Mouse (Mus musculus) embryo, embryonic 9.5 days (tissue): Measurements from ENCODE around the gene Sgsm1.
A peak's percentile ranks its signal among the peaks of the same experiment; 100 is the strongest.

Source experiments
- DNase-seq: peaks from one replicate; pipeline ENCODE4 v3.0.0-alpha.2; 2017; ENCODE audit errors: extremely low spot score

The Sgsm1 gene

DNA sequence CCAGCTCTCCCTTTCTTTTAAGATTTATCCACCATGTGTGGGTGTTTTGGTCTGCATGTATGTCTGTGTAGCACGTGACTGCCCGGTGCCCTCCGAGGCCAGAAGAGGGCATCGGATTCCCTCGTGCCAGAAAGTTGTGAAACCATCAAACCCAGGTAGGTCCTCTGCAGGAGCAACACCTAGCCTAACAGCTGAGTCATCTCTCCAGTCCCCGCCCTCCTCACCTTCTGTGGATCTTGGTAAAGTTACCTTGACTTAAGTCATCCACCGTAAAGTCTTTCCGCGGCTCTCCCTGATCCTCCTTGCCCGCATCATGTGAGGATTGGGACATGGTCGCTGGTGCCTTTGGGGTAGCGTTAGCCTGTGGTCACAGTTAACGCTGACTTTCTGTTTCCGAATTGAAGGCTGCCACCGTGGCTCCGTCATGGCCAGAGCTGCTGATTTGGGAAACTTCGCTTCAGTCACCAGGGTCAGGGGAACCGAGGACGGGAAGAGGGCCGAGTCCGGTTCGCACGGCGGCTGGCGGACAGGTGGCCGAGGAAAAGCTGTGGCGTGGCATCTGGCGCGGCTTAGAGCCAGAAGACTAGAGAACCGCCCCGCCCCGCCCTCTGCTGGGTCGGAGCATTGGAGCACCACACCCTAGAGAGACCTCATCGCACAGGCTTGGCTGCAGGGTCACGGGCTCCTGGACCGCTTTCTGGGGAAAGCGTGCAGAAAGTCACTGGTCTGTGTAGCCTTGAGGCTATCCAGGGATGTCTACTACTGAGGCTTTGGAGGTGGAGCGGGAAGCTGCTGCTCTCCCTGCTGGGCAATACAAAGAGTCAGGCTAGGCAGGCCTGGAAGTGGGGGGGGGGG is 13.4 kb upstream of the Sgsm1 start:
- DNase-seq, result no peak

DNA sequence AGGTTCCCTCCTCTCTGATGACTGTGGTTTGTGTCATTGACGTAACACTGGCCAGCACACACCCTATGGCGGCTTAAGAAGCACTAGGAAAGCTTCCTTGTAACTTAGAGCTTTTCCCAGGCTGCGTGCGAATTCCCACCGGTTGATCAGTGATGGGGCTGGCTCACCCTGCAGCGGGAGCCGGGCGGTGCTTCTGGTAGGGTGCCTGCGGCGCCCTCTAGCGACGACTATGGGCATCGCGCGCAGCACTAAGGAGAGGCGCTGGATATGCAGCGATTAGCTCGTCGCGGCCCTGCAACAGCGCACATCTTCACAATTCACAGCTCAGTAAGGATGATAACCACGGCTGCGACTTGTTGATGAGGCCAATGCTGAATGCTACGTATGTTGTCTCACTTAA is 3.4 kb upstream of the Sgsm1 start:
- peak; percentile 76 for DNase-seq

- no peak for DNase-seq
These were observed 852 bp downstream of the Sgsm1 start for GRCm38 (mm10) chr5:113309491-113310376.

GRCm38 (mm10) chr5:113306750-113307477 is 3.7 kb downstream of the Sgsm1 start:
- DNase-seq, result peak; percentile 83

DNA sequence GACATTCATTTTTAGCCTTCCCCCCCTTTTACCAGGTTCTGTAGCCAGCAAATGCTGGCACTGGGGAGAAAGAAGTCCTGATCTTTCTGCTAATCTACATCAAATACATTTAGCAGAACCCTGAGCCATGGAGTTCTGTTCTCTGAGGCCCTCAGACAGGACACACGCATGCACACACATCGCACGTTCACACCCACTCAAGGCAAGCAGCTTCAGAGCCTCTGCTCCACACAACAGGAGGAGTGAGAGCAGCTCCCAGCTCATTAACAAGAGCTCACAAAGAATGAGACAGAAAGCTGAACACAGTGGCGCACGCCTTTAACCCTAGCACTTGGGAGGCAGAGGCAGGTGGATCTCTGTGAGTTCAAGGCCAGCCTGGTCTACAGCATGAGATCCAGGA is 6.1 kb downstream of the Sgsm1 start:
- no peak for DNase-seq

GRCm38 (mm10) chr5:113301841-113302240 is 8.7 kb downstream of the Sgsm1 start:
- DNase-seq, result no peak

DNA sequence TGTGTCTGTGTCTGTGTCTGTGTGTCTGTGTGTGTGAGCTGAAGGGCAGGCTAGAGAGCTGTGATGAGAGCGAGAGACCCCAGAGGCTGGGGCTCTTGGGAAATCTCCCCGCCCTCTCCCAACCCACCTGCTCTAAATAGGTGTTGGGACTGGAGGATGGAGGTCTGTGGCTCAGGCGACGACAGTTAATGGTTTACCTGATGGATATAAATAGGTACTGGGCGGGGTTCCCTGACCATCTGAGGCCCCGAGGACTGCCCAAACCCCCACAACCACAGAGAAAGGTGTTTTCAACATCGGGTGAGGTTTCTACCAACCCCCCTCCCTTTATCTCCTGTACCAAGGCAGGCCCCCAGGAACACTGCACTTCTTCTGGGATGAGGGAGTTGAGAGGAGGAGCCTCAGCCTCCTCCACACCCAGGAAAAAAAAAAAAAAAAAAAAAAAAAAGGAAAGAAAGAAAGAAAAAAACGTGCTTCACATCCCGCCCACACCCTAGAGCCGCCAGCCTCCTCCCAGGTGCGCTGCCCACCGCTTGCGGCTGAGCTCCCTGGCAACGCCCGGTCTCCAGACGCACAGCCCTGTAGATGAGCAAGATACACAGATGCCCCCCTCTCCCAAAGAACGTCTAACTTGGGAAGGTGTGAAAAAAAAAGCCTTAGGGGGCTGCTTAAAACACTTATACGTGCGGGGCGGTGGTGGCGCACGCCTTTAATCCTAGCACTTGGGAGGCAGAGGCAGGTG is 10.3 kb downstream of the Sgsm1 start:
- DNase-seq, result no peak

- no peak for DNase-seq
These were observed 11.2 kb downstream of the Sgsm1 start for GRCm38 (mm10) chr5:113299433-113299832.

DNA sequence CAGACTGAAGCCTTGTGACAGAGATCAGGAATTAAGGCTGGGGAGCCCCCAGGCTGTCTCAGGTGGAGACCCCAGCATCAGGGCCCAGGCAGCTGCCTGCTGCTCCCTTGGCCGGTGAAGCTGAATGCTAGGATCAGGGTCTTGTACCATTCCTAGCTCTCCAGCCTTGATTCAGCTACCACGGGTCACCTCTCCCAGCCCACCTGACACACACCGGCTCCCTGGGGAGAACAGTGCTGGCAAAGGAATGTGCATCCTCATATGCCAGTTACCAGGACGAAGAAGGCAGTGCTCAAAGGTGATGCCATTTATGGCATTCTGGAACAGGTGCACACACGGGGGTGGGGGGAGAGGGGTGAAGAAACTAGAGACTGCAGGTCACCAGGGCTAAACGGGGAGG is 11.8 kb downstream of the Sgsm1 start:
- no peak for DNase-seq

- no peak for DNase-seq
These were observed 12.5 kb downstream of the Sgsm1 start for GRCm38 (mm10) chr5:113298040-113298439.

GRCm38 (mm10) chr5:113295791-113296190 is 14.8 kb downstream of the Sgsm1 start:
- DNase-seq, result no peak

GRCm38 (mm10) chr5:113294575-113294974 is 16.0 kb downstream of the Sgsm1 start:
- no peak for DNase-seq

DNA sequence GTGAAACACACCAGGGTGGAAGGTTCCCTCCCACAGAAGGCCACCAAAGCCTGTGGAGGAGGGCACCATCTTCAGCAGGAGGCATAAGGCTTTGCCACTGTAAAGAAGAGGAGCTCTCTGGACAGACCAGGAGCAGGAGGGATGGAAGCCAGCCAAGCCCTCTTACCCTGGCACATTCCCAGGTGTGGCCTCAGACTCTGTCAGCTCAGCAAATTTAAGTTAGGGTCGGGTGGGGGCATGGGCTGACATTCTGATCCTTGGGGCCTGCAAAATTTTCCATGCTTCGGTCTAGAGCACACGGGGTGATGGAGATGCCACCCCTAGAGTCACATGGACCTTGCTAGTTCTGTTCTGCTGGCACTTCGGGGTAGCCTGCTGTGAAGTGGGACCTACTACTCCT is 17.1 kb downstream of the Sgsm1 start:
- no peak for DNase-seq

- DNase-seq, result no peak
These were observed 17.8 kb downstream of the Sgsm1 start for GRCm38 (mm10) chr5:113292832-113293231.

DNA sequence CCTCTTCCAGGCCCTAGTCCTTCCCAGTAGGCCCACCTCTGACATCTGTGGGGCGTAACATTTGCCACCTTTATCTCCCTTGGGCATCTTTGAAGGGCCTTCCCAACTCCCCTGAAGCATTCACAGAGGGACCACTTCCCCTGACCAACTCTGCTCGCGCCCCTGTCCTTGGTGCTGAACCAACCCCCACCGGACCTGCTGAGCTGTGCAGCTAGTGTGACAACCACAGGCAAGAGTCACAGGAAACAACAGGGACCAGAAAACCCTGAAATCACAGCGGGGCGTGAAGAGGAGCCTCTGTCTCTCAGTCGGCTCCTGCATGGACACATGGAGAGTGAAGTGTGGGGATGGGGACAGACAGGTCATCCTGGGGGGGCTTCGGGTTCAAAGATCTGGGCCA is 18.4 kb downstream of the Sgsm1 start:
- peak; percentile 67 for DNase-seq

GRCm38 (mm10) chr5:113291125-113291524 is 19.5 kb downstream of the Sgsm1 start:
- DNase-seq, result no peak

- no peak for DNase-seq
These were observed 20.4 kb downstream of the Sgsm1 start for GRCm38 (mm10) chr5:113290149-113290548.

DNA sequence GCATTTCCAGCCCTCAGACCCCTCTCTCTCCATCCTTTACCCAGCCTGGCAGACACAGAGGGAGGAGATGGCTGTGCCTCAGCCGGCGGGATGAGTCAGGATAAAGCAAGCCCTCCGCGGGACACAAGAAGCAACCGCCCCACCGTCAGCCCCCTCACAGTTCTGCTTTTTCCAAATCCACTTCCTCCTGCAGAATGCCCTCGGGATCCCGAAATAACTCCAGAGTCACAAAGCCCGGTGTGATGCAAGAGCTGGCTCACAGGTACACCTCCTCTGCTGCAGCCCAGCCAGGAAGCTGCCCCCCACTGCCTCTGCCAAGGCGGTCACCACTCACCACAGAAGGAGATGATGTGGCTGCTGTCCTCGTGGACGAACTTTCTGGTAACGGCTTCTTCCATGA is 22.1 kb downstream of the Sgsm1 start:
- no peak for DNase-seq

DNA sequence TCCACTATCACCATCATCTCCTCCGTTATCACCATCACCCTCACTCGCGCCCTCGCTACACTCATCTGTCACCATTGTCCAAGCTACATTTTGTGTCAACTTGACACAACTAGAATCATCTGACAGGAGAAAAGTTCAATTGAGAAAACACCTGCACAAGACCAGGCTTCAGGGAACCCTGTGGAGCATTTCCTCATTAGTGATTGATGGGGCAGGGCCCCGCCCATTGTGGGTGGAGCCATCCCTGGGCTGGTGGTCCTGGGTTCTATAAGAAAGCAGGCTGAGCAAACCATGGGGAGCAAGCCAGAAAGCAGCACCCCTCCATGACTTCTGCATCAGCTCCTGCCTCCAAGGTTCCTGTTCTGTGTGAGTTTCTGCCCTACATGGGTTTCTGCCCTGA is 22.8 kb downstream of the Sgsm1 start:
- DNase-seq, result no peak

DNA sequence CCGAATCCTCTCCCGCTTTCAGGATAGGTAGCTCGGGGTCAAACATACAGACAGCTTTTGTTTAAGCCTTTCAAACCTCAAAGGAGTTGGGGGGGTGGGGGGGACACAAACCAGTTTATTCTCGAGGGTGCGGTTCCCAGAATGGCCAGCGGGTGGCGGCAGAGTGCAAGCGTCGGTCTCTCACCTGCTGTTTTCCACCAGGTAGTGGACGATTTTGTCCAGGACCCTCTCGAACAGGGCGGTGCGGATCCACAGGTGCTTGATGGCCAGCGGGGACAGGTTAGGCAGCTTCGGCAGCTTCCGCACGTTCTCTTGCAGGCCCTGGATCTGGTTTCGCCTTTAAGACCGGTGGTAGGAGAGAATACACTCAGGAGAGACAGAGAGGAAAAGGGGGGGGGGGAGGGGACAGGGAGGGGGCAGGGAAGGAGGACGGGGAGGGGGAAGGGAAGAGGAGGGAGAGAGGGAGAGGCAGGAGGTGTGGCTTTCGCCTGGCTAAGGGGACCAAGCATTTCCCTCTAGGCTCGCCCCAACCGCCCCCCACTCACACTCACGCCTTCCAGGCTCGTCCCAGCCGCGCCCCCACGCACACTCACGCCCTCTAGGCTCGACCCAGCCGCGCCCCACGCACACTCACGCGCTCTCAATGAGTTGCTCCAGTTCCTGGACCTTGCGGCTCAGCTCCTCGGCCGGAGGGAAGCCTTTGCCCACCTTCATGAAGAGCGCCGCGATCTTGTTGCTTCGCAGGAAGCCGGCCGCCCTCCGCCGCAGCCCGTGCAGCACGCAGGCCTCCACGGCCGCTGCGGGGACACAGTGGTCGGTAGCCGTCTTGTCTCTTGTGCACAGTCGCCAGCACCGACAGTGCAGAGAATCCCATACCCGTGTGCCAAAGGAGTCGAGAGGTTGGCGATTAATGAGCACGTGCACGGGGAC is 23.7 kb downstream of the Sgsm1 start:
- peak; percentile 65 for DNase-seq
